In the genomic region with DNA sequence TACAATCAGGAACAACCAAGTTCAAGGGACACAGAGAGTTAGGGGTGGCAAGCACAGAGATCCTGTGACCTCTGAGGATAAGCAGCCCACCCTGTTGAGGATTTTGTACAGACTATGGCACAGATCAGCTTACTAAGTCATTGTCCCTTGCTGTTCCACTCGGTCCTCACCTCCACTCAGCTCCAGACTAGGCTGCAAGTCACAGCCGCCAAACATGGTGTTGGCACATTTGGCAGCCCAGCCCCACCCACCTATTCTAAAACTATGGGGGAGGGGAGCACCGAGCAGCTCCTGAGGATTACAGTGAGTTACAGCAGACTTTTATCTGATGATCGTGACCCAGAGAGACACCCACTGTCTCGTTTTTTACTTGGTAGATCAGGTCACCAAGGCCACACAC, we compare ENCODE assay signal across 23 mouse cellular contexts.
DNase-seq lines count a peak whose midpoint lies in the region; ATAC-seq lines count a peak whose summit lies in the region.
"Had no signal": no experiment of that assay in that cellular context is flagged by ENCODE, and none has a peak within 500 bp of the region (broad histone marks: within the 10 kb centered on the region; RNA-seq: fewer than 3 reads in every experiment).

No protein-coding gene starts in this region.

- H3K9ac ChIP-seq in liver, embryonic 11.5 days (ENCODE audit: low read depth, low read length) = no peak overlapping the region
- no peak overlapping the region for H3K9ac ChIP-seq in liver, embryonic 12.5 days
- H3K9ac ChIP-seq in embryonic facial prominence, embryonic 15.5 days = no peak overlapping the region
- H3K9ac ChIP-seq: heart, embryonic 13.5 days; hindbrain, embryonic 12.5 days had no signal

- H3K27ac ChIP-seq in liver, embryonic 11.5 days (ENCODE audit: low read depth, low read length) = no peak overlapping the region
- no peak overlapping the region for H3K27ac ChIP-seq in liver, embryonic 12.5 days
- no peak overlapping the region for H3K27ac ChIP-seq in embryonic facial prominence, embryonic 15.5 days (replicated peaks)
- H3K27ac ChIP-seq: forebrain, embryonic 10.5 days; heart, embryonic 13.5 days; hindbrain, embryonic 12.5 days had no signal

- DNase-seq in frontal cortex, postnatal 10 days (ENCODE audit: low spot score in 2 of 2) = peak; percentile 6 to 7
- no peak for DNase-seq in frontal cortex, postnatal 14 days (ENCODE audit: low spot score in 2 of 2)
- peak; percentile 18 for DNase-seq in heart, postnatal 4 days
- no peak for DNase-seq in heart, adult 9 months (ENCODE audit: low spot score in 2 of 2)
- DNase-seq in liver, embryonic 11.5 days (ENCODE audit: low spot score) = peak; percentile 20
- DNase-seq: adrenal gland, postnatal 14 days; B cell, adult 2 months; cerebellum, adult 11-12 months; cerebellum, adult 9-10 months; cerebellum, postnatal 36 days; gastrocnemius, postnatal 14 days; heart, postnatal 36 days had no signal

- no peak overlapping the region for H3K4me3 ChIP-seq in liver, embryonic 11.5 days (ENCODE audit: low read depth, low read length)
- H3K4me3 ChIP-seq in liver, embryonic 12.5 days = no peak overlapping the region
- no peak overlapping the region for H3K4me3 ChIP-seq in embryonic facial prominence, embryonic 15.5 days (replicated peaks)
- H3K4me3 ChIP-seq: erythroblast, embryonic 14.5 days; forebrain, embryonic 10.5 days; heart, embryonic 13.5 days; hindbrain, embryonic 12.5 days had no signal

- WGBS in liver, embryonic 11.5 days = 45% methylated on average over 5 of the region's 5 CpGs
- WGBS in liver, embryonic 12.5 days (ENCODE audit: insufficient replicate concordance) = 37% methylated on average over 5 of the region's 5 CpGs
- WGBS in embryonic facial prominence, embryonic 15.5 days = 52% methylated on average over 5 of the region's 5 CpGs

- H3K4me1 ChIP-seq in liver, embryonic 11.5 days (replicated peaks; ENCODE audit: control insufficient read depth, insufficient read depth, low read length) = no peaks in the 10 kb centered on the region
- H3K4me1 ChIP-seq in liver, embryonic 12.5 days = no peaks in the 10 kb centered on the region
- peaks cover 12% of the 10 kb centered on the region; the same call in 1 of the 2 replicates for H3K4me1 ChIP-seq in embryonic facial prominence, embryonic 15.5 days

- H3K4me2 ChIP-seq in liver, embryonic 11.5 days = no peak overlapping the region
- no peak overlapping the region for H3K4me2 ChIP-seq in liver, embryonic 12.5 days
- H3K4me2 ChIP-seq in embryonic facial prominence, embryonic 15.5 days (replicated peaks) = no peak overlapping the region
- H3K4me2 ChIP-seq: heart, embryonic 13.5 days; hindbrain, embryonic 12.5 days had no signal

- H3K9me3 ChIP-seq in liver, embryonic 11.5 days (ENCODE audit: control insufficient read depth, low read length) = no peaks in the 10 kb centered on the region
- H3K9me3 ChIP-seq in liver, embryonic 12.5 days (replicated peaks) = no peaks in the 10 kb centered on the region
- no peaks in the 10 kb centered on the region for H3K9me3 ChIP-seq in embryonic facial prominence, embryonic 15.5 days (replicated peaks)
- H3K9me3 ChIP-seq: forebrain, embryonic 10.5 days; heart, embryonic 13.5 days; hindbrain, embryonic 12.5 days had no signal

- ATAC-seq in liver, embryonic 11.5 days (replicated peaks; ENCODE audit: low FRiP score) = no peak
- no peak for ATAC-seq in liver, embryonic 12.5 days
- ATAC-seq in embryonic facial prominence, embryonic 15.5 days (ENCODE audit: insufficient number of reproducible peaks, low FRiP score, low TSS enrichment, low read depth) = 0 out of 2 replicates have a peak, but pooled peaks have one; percentile 21
- ATAC-seq: CD4-positive, CD25-positive, alpha-beta regulatory T cell, adult 4 months; forebrain, embryonic 14.5 days; hindbrain, embryonic 16.5 days; inflammation-experienced regulatory T-cells, adult 6 months had no signal

- no peaks in the 10 kb centered on the region for H3K36me3 ChIP-seq in liver, embryonic 11.5 days (ENCODE audit: control insufficient read depth, insufficient read depth, low read length)
- no peaks in the 10 kb centered on the region for H3K36me3 ChIP-seq in liver, embryonic 12.5 days
- no peaks in the 10 kb centered on the region for H3K36me3 ChIP-seq in embryonic facial prominence, embryonic 15.5 days
- H3K36me3 ChIP-seq: forebrain, embryonic 10.5 days; G1E; heart, embryonic 13.5 days; hindbrain, embryonic 12.5 days had no signal

- no peaks in the 10 kb centered on the region for H3K27me3 ChIP-seq in liver, embryonic 11.5 days (replicated peaks; ENCODE audit: control insufficient read depth, insufficient read depth, low read length)
- H3K27me3 ChIP-seq in liver, embryonic 12.5 days (replicated peaks) = no peaks in the 10 kb centered on the region
- H3K27me3 ChIP-seq in embryonic facial prominence, embryonic 15.5 days = no peaks in the 10 kb centered on the region
- H3K27me3 ChIP-seq: heart, embryonic 13.5 days had no signal

Comparison
In these comparisons a context has a peak if more than half of its experiments do, and no peak if none do; other contexts are left out.
1. DNase-seq: peak in frontal cortex, postnatal 10 days (2 of 2), heart, postnatal 4 days (single experiment) and liver, embryonic 11.5 days (single experiment); none in frontal cortex, postnatal 14 days (0 of 2) and heart, adult 9 months (0 of 2).